Mouse (Mus musculus) embryo, embryonic 11 days (tissue): Measurements from ENCODE around the gene Lrrc28.

Experiments
- DNase-seq: peaks from one replicate; pipeline ENCODE4 v3.0.0-alpha.2; 2015

Gene Lrrc28

GRCm38 (mm10) chr7:67592670-67593069 is 52.4 kb downstream of the Lrrc28 start:
- no peak for DNase-seq

GRCm38 (mm10) chr7:67588743-67589142 is 56.3 kb downstream of the Lrrc28 start:
- no peak for DNase-seq

- DNase-seq, result no peak
Observed at GRCm38 (mm10) chr7:67586479-67586878, 58.6 kb downstream of the Lrrc28 start.

- DNase-seq, result no peak
Observed at GRCm38 (mm10) chr7:67583852-67584251, 61.2 kb downstream of the Lrrc28 start.

- DNase-seq, result no peak
Observed at GRCm38 (mm10) chr7:67578783-67579482, 66.1 kb downstream of the Lrrc28 start.

- DNase-seq, result no peak
Observed at GRCm38 (mm10) chr7:67578044-67578443, 67.0 kb downstream of the Lrrc28 start.

- peak; percentile 37 for DNase-seq
Observed at GRCm38 (mm10) chr7:67566510-67567237, 78.4 kb downstream of the Lrrc28 start.

- DNase-seq, result no peak
Observed at GRCm38 (mm10) chr7:67565132-67565531, 79.9 kb downstream of the Lrrc28 start.

- no peak for DNase-seq
Observed at GRCm38 (mm10) chr7:67562176-67562575, 82.9 kb downstream of the Lrrc28 start.

GRCm38 (mm10) chr7:67559486-67559885 is 85.6 kb downstream of the Lrrc28 start:
- no peak for DNase-seq

- no peak for DNase-seq
Observed at GRCm38 (mm10) chr7:67558230-67558629, 86.8 kb downstream of the Lrrc28 start.

GRCm38 (mm10) chr7:67554863-67555262 is 90.2 kb downstream of the Lrrc28 start:
- no peak for DNase-seq

GRCm38 (mm10) chr7:67551242-67551641 is 93.8 kb downstream of the Lrrc28 start:
- DNase-seq, result no peak

GRCm38 (mm10) chr7:67549073-67549561 is 96.0 kb downstream of the Lrrc28 start:
- peak; percentile 78 for DNase-seq

- no peak for DNase-seq
Observed at GRCm38 (mm10) chr7:67548599-67549041, 96.4 kb downstream of the Lrrc28 start.

- no peak for DNase-seq
Observed at GRCm38 (mm10) chr7:67546282-67546681, 98.8 kb downstream of the Lrrc28 start.

- DNase-seq, result peak; percentile 24
Observed at GRCm38 (mm10) chr7:67544586-67544985, 100.5 kb downstream of the Lrrc28 start.

- no peak for DNase-seq
Observed at GRCm38 (mm10) chr7:67543641-67544040, 101.4 kb downstream of the Lrrc28 start.

GRCm38 (mm10) chr7:67536588-67537372 is 108.3 kb downstream of the Lrrc28 start:
- DNase-seq, result no peak

GRCm38 (mm10) chr7:67535941-67536340 is 109.1 kb downstream of the Lrrc28 start:
- DNase-seq, result no peak

- no peak for DNase-seq
Observed at GRCm38 (mm10) chr7:67530981-67531380, 114.1 kb downstream of the Lrrc28 start.

- DNase-seq, result no peak
Observed at GRCm38 (mm10) chr7:67529381-67529780, 115.7 kb downstream of the Lrrc28 start.

- DNase-seq, result no peak
Observed at GRCm38 (mm10) chr7:67528821-67529221, 116.2 kb downstream of the Lrrc28 start.
